ENCODE assay signal across 23 mouse cellular contexts in the genomic region with DNA sequence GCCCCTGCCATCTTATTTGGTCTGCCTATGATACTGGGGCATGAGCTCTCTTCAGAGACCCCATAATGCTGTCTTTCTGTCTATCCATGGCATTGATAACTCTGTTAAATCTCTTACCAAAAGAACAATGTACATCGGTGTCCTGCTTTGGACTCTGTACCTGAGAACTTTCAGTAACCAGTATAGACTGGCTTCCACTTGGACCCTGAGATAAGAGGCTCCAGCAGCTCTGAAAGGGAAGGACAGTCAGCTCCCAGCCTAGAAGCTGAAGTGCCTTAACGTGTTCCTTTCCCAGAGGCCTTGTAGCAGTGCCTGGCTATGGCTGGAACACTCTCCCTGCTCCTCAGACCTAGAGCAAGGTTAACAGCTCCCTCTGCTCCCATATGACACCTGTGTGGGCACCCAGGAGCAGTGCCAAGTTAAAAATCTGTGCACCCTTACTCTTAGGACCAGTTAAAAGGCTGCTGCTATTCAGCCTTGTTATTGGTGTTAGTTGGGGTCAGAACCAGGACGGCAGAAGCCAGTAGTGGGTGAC.
DNase-seq lines count a peak whose midpoint lies in the region; ATAC-seq lines count a peak whose summit lies in the region.
"Had no signal": no experiment of that assay in that cellular context is flagged by ENCODE, and none has a peak within 500 bp of the region (broad histone marks: within the 10 kb centered on the region; RNA-seq: fewer than 3 reads in every experiment).

No protein-coding gene starts in this region.

- no peaks in the 10 kb centered on the region for H3K36me3 ChIP-seq in hindbrain, embryonic 10.5 days
- no peaks in the 10 kb centered on the region for H3K36me3 ChIP-seq in hindbrain, embryonic 14.5 days (replicated peaks; ENCODE audit: control insufficient read depth, insufficient read depth)
- H3K36me3 ChIP-seq in intestine, embryonic 15.5 days, result no peaks in the 10 kb centered on the region
- H3K36me3 ChIP-seq in limb, embryonic 10.5 days, result no peaks in the 10 kb centered on the region
- H3K36me3 ChIP-seq: embryonic facial prominence, embryonic 13.5 days; forebrain, embryonic 12.5 days; heart, embryonic 15.5 days had no signal

- no peaks in the 10 kb centered on the region for H3K9me3 ChIP-seq in hindbrain, embryonic 10.5 days
- no peaks in the 10 kb centered on the region for H3K9me3 ChIP-seq in hindbrain, embryonic 14.5 days (ENCODE audit: control insufficient read depth, low read length)
- H3K9me3 ChIP-seq in intestine, embryonic 15.5 days, result no peaks in the 10 kb centered on the region
- H3K9me3 ChIP-seq in limb, embryonic 10.5 days (replicated peaks), result no peaks in the 10 kb centered on the region
- H3K9me3 ChIP-seq: embryonic facial prominence, embryonic 13.5 days; forebrain, embryonic 12.5 days; heart, embryonic 15.5 days had no signal

- WGBS in hindbrain, embryonic 10.5 days, result 81% methylated on average over 3 of the region's 3 CpGs
- 76% methylated on average over 3 of the region's 3 CpGs for WGBS in hindbrain, embryonic 14.5 days
- 42% methylated on average over 3 of the region's 3 CpGs for WGBS in intestine, embryonic 15.5 days
- WGBS in limb, embryonic 10.5 days, result 80% methylated on average over 3 of the region's 3 CpGs

- no peak for DNase-seq in hindbrain, embryonic 10.5 days (ENCODE audit: low spot score)
- no peak for DNase-seq in hindbrain, embryonic 14.5 days (ENCODE audit: low spot score)
- DNase-seq in limb, embryonic 10.5 days (ENCODE audit: low spot score), result peak; percentile 12
- DNase-seq in yolk sac, embryonic 10.5 days (ENCODE audit: low spot score), result peak; percentile 60
- DNase-seq in right cerebral cortex, postnatal 4 days, result no peak
- no peak for DNase-seq in left cerebral cortex, adult 11 months (ENCODE audit: low spot score)
- DNase-seq: adrenal gland, postnatal 25 days; cerebellum, adult 18-20 months; cerebellum, adult 9-11 months; cerebellum, postnatal 36 days; forebrain, postnatal 0 days; gastrocnemius, adult 2 months; gastrocnemius, postnatal 25 days; heart, postnatal 14 days had no signal

- H3K4me2 ChIP-seq in hindbrain, embryonic 14.5 days (replicated peaks), result no peak overlapping the region
- H3K4me2 ChIP-seq in intestine, embryonic 15.5 days (replicated peaks), result no peak overlapping the region
- H3K4me2 ChIP-seq: embryonic facial prominence, embryonic 13.5 days; forebrain, embryonic 12.5 days; heart, embryonic 11.5 days; heart, embryonic 15.5 days had no signal

- peaks cover 10% of the 10 kb centered on the region for H3K4me1 ChIP-seq in hindbrain, embryonic 10.5 days (replicated peaks)
- no peaks in the 10 kb centered on the region for H3K4me1 ChIP-seq in hindbrain, embryonic 14.5 days (replicated peaks; ENCODE audit: control insufficient read depth, insufficient read depth, low read length)
- no peaks in the 10 kb centered on the region for H3K4me1 ChIP-seq in intestine, embryonic 15.5 days (replicated peaks)
- no peaks in the 10 kb centered on the region for H3K4me1 ChIP-seq in limb, embryonic 10.5 days
- H3K4me1 ChIP-seq: embryonic facial prominence, embryonic 13.5 days; heart, embryonic 15.5 days had no signal

- H3K9ac ChIP-seq in hindbrain, embryonic 14.5 days, result no peak overlapping the region
- no peak overlapping the region for H3K9ac ChIP-seq in intestine, embryonic 15.5 days
- H3K9ac ChIP-seq: embryonic facial prominence, embryonic 13.5 days; forebrain, embryonic 12.5 days; forebrain, postnatal 0 days; heart, embryonic 15.5 days had no signal

- no peaks in the 10 kb centered on the region for H3K27me3 ChIP-seq in hindbrain, embryonic 10.5 days (ENCODE audit: insufficient read depth, poor library complexity, severe bottlenecking)
- no peaks in the 10 kb centered on the region for H3K27me3 ChIP-seq in hindbrain, embryonic 14.5 days (ENCODE audit: control insufficient read depth, insufficient read depth, low read length)
- no peaks in the 10 kb centered on the region for H3K27me3 ChIP-seq in intestine, embryonic 15.5 days (replicated peaks)
- no peaks in the 10 kb centered on the region for H3K27me3 ChIP-seq in limb, embryonic 10.5 days (ENCODE audit: low read depth, poor library complexity, severe bottlenecking)
- H3K27me3 ChIP-seq: CH12.LX; embryonic facial prominence, embryonic 13.5 days; forebrain, embryonic 12.5 days; heart, embryonic 15.5 days; Patski had no signal

- H3K27ac ChIP-seq in hindbrain, embryonic 10.5 days, result peak overlapping the region; percentile 5; the same call in 1 of the 2 replicates
- no peak overlapping the region for H3K27ac ChIP-seq in hindbrain, embryonic 14.5 days
- H3K27ac ChIP-seq in intestine, embryonic 15.5 days, result no peak overlapping the region
- no peak overlapping the region for H3K27ac ChIP-seq in limb, embryonic 10.5 days
- H3K27ac ChIP-seq: embryonic facial prominence, embryonic 13.5 days; forebrain, embryonic 12.5 days; gastrocnemius, adult 2 months; heart, embryonic 15.5 days had no signal

- ATAC-seq in hindbrain, embryonic 14.5 days (ENCODE audit: low FRiP score), result no peak
- ATAC-seq in intestine, embryonic 15.5 days, result peak; percentile 90
- ATAC-seq: activated CD4-positive, CD25-positive, alpha-beta regulatory T cell, adult 4 months; forebrain, postnatal 0 days; hindbrain, embryonic 16.5 days; Patski had no signal

- H3K4me3 ChIP-seq in hindbrain, embryonic 10.5 days, result no peak overlapping the region
- H3K4me3 ChIP-seq in hindbrain, embryonic 14.5 days (replicated peaks; ENCODE audit: low read length), result no peak overlapping the region
- no peak overlapping the region for H3K4me3 ChIP-seq in intestine, embryonic 15.5 days (replicated peaks)
- H3K4me3 ChIP-seq in limb, embryonic 10.5 days, result no peak overlapping the region
- H3K4me3 ChIP-seq: embryonic facial prominence, embryonic 13.5 days; forebrain, embryonic 12.5 days; gastrocnemius, adult 2 months; heart, embryonic 15.5 days had no signal

Comparison
In these comparisons a context has a peak if more than half of its experiments do, and no peak if none do; other contexts are left out.
1. DNase-seq: peak in limb, embryonic 10.5 days (single experiment) and yolk sac, embryonic 10.5 days (single experiment); none in hindbrain, embryonic 10.5 days (single experiment), hindbrain, embryonic 14.5 days (single experiment), right cerebral cortex, postnatal 4 days (single experiment) and left cerebral cortex, adult 11 months (single experiment).